In genomic region chr9:35378991-35379390, GRCm38 (mm10) we compare ENCODE assay signal across 25 mouse cellular contexts. TPM values are rescaled to one million over a fixed set of nuclear protein-coding genes. Genes with fewer than 3 reads are reported as not detected.
DNase-seq lines count a peak whose midpoint lies in the region; ATAC-seq and TF ChIP-seq lines count a peak whose summit lies in the region.
"Had no signal": no experiment of that assay in that cellular context is flagged by ENCODE, and none has a peak within 500 bp of the region (broad histone marks: within the 10 kb centered on the region; RNA-seq: fewer than 3 reads in every experiment).

No protein-coding gene starts in this region.

- peak; percentile 59 for DNase-seq in embryo, embryonic 10.5 days (ENCODE audit: low spot score)
- DNase-seq in embryo, embryonic 9.5 days (ENCODE audit: extremely low spot score): no peak
- peak; percentile 70 for DNase-seq in heart, embryonic 10.5 days (ENCODE audit: low spot score)
- no peak for DNase-seq in heart, adult 2 months
- DNase-seq in embryonic facial prominence, embryonic 10.5 days (ENCODE audit: low spot score): peak; percentile 71
- DNase-seq: adrenal gland, adult 8-10 months; cerebellum, adult 2 months; cerebellum, postnatal 14 days; gastrocnemius, postnatal 25 days; kidney, adult 9 months; kidney, postnatal 10 days; layer of hippocampus, postnatal 36 days; left cerebral cortex, postnatal 4 days; liver; lung, embryonic 14.5 days; lung, postnatal 14 days had no signal

- intact Hi-C loops in heart, adult 2 months (cut with DNase I): no loop called here

- ATAC-seq in limb, embryonic 12.5 days (ENCODE audit: insufficient number of reproducible peaks, insufficient read depth, low FRiP score, low TSS enrichment, low read depth): no peak
- ATAC-seq in frontal cortex, adult (ENCODE audit: low TSS enrichment): no peak
- ATAC-seq: intestine, postnatal 0 days; midbrain, embryonic 16.5 days had no signal

- TF ChIP-seq POLR2A in heart, adult 2 months (IDR thresholded peaks at IDR 0.05; ENCODE audit: insufficient read depth, low read depth, low read length): no peak

- H3K36me3 ChIP-seq in heart, embryonic 10.5 days: no peaks in the 10 kb centered on the region
- no peaks in the 10 kb centered on the region for H3K36me3 ChIP-seq in heart, adult 2 months (ENCODE audit: control insufficient read depth, insufficient read depth, low read length)
- no peaks in the 10 kb centered on the region for H3K36me3 ChIP-seq in embryonic facial prominence, embryonic 10.5 days (replicated peaks)
- H3K36me3 ChIP-seq in limb, embryonic 12.5 days: no peaks in the 10 kb centered on the region
- H3K36me3 ChIP-seq: G1E; heart, embryonic 15.5 days; hindbrain, embryonic 12.5 days; neural tube, embryonic 12.5 days had no signal

- TF ChIP-seq CTCF in heart, adult 2 months (IDR thresholded peaks at IDR 0.05): no peak

- H3K27me3 ChIP-seq in heart, embryonic 10.5 days (ENCODE audit: insufficient read depth, poor library complexity, severe bottlenecking): no peaks in the 10 kb centered on the region
- no peaks in the 10 kb centered on the region for H3K27me3 ChIP-seq in heart, adult 2 months (ENCODE audit: control insufficient read depth, insufficient read depth, low read length)
- no peaks in the 10 kb centered on the region for H3K27me3 ChIP-seq in embryonic facial prominence, embryonic 10.5 days (replicated peaks; ENCODE audit: low read depth, poor library complexity, severe bottlenecking)
- no peaks in the 10 kb centered on the region for H3K27me3 ChIP-seq in limb, embryonic 12.5 days
- H3K27me3 ChIP-seq: heart, embryonic 15.5 days had no signal

- no peaks in the 10 kb centered on the region for H3K79me2 ChIP-seq in heart, adult 2 months (replicated peaks; ENCODE audit: control insufficient read depth, insufficient read depth, low read length)

- no peak overlapping the region for H3K4me3 ChIP-seq in heart, embryonic 10.5 days
- H3K4me3 ChIP-seq in heart, adult 2 months: no peak overlapping the region
- H3K4me3 ChIP-seq in embryonic facial prominence, embryonic 10.5 days: no peak overlapping the region
- no peak overlapping the region for H3K4me3 ChIP-seq in limb, embryonic 12.5 days (replicated peaks)
- H3K4me3 ChIP-seq: heart, embryonic 15.5 days; hindbrain, embryonic 12.5 days; neural tube, embryonic 12.5 days had no signal

- H3K9me3 ChIP-seq in heart, embryonic 10.5 days: no peaks in the 10 kb centered on the region
- H3K9me3 ChIP-seq in embryonic facial prominence, embryonic 10.5 days: no peaks in the 10 kb centered on the region
- no peaks in the 10 kb centered on the region for H3K9me3 ChIP-seq in limb, embryonic 12.5 days
- H3K9me3 ChIP-seq: G1E; heart, embryonic 15.5 days; hindbrain, embryonic 12.5 days; neural tube, embryonic 12.5 days had no signal

- no peak overlapping the region for H3K4me2 ChIP-seq in limb, embryonic 12.5 days
- H3K4me2 ChIP-seq: heart, embryonic 15.5 days; hindbrain, embryonic 12.5 days; lung, embryonic 14.5 days; neural tube, embryonic 12.5 days had no signal

- no peak overlapping the region for H3K9ac ChIP-seq in heart, adult 2 months (ENCODE audit: low read depth, low read length)
- H3K9ac ChIP-seq in limb, embryonic 12.5 days (replicated peaks): no peak overlapping the region
- H3K9ac ChIP-seq: heart, embryonic 15.5 days; hindbrain, embryonic 12.5 days; liver, embryonic 14.5 days; lung, embryonic 14.5 days; neural tube, embryonic 12.5 days had no signal

- no peak overlapping the region for H3K27ac ChIP-seq in heart, embryonic 10.5 days
- H3K27ac ChIP-seq in heart, adult 2 months: no peak overlapping the region
- H3K27ac ChIP-seq in embryonic facial prominence, embryonic 10.5 days (replicated peaks): peak overlapping the region; percentile 63
- peak overlapping the region; percentile 1 for H3K27ac ChIP-seq in limb, embryonic 12.5 days
- H3K27ac ChIP-seq: heart, embryonic 15.5 days; hindbrain, embryonic 12.5 days; liver, embryonic 14.5 days; neural tube, embryonic 12.5 days had no signal

- peaks cover 18% of the 10 kb centered on the region; the same call in 1 of the 2 replicates for H3K4me1 ChIP-seq in heart, embryonic 10.5 days
- H3K4me1 ChIP-seq in heart, adult 2 months (ENCODE audit: control insufficient read depth, insufficient read depth, low read length): no peaks in the 10 kb centered on the region
- peaks cover 41% of the 10 kb centered on the region for H3K4me1 ChIP-seq in embryonic facial prominence, embryonic 10.5 days
- H3K4me1 ChIP-seq in limb, embryonic 12.5 days (replicated peaks): peaks cover 25% of the 10 kb centered on the region
- H3K4me1 ChIP-seq: heart, embryonic 15.5 days; neural tube, embryonic 12.5 days had no signal

- 34% methylated on average over 3 of the region's 3 CpGs for WGBS in heart, embryonic 10.5 days
- WGBS in heart, adult 2 months: 56% methylated on average over 3 of the region's 3 CpGs
- 37% methylated on average over 3 of the region's 3 CpGs for WGBS in embryonic facial prominence, embryonic 10.5 days
- 18% methylated on average over 3 of the region's 3 CpGs for WGBS in limb, embryonic 12.5 days

- TF ChIP-seq EP300 in heart, adult 2 months (IDR thresholded peaks at IDR 0.05; ENCODE audit: insufficient read depth, low read depth, low read length): no peak

RNA-seq across cellular contexts. Expression of gene Cdon, which starts 41.9 kb away (rescaled TPM):
- 4.0 and 6.2 TPM in 2 replicates for polyA plus RNA-seq in heart, embryonic 10.5 days (2016; fragmentation: Nextera tagmentation; extraction: Ambion mirVana)
- 10 to 100 TPM in 1 of 2 experiments, 1 to 10 TPM in 1; 9.7 to 10.2 TPM for total RNA-seq in heart, adult 2 months (2021)
- 6.0 and 10.9 TPM in 2 replicates for polyA plus RNA-seq in heart, adult 2 months (2012; rRNA removed)
- 9.1 and 9.9 TPM in 2 replicates for polyA plus RNA-seq in embryonic facial prominence, embryonic 10.5 days (2016; fragmentation: Nextera tagmentation; extraction: Ambion mirVana)
- polyA plus RNA-seq in limb, embryonic 12.5 days (2016; fragmentation: Nextera tagmentation; extraction: Ambion mirVana): 19.9 and 25.0 TPM in 2 replicates

Comparison
In these comparisons a context has a peak if more than half of its experiments do, and no peak if none do; other contexts are left out.
1. DNase-seq: peak in embryo, embryonic 10.5 days (single experiment), heart, embryonic 10.5 days (single experiment) and embryonic facial prominence, embryonic 10.5 days (single experiment); none in embryo, embryonic 9.5 days (single experiment) and heart, adult 2 months (0 of 2).
2. H3K27ac ChIP-seq: peak in embryonic facial prominence, embryonic 10.5 days (single experiment) and limb, embryonic 12.5 days (single experiment); none in heart, embryonic 10.5 days (single experiment) and heart, adult 2 months (single experiment).